Mouse (Mus musculus) mature B cell (primary cell): ENCODE measurements around the gene Plcl2.

Experiments used
- in situ Hi-C: fragments of 300-500 bp; cut with MboI; formaldehyde crosslinking; loops from 2 replicates; pipeline ENCODE4 v1.14.3; 2019

The Plcl2 gene

DNA sequence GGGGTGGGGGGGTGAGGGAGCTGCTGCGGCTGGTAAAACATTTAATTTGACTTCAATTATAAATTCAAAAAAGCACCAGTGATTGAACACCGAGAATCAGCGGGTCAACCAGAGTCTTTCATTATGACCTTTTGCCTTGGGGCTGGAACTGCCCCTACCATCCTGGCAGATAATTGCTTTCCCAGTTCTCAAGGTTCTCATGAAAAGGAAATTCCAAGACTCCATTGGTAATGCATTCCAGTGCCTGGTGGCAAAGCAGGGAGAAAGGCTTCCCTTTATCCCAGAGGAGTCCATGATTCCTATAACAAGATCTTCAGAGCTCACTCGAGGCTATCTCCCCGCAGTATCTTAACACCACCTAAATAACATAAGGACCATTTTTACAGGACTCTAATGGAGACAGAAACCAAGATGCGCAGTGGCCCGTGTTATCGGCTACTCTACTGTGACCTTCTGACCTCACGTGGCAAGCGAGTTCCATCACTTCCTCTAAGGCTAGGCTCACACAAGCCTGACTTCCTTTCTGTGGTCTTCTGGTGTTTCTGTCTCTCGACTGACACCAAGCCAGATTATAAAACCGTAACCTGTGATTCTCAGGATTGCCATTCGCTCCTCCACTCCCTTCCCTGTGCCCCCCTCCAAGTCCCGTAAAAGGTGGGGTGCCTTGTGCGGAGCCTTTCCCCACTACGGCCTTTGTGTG, 10.0 kb upstream of the Plcl2 start:
- in situ Hi-C loops = no loop called here

DNA sequence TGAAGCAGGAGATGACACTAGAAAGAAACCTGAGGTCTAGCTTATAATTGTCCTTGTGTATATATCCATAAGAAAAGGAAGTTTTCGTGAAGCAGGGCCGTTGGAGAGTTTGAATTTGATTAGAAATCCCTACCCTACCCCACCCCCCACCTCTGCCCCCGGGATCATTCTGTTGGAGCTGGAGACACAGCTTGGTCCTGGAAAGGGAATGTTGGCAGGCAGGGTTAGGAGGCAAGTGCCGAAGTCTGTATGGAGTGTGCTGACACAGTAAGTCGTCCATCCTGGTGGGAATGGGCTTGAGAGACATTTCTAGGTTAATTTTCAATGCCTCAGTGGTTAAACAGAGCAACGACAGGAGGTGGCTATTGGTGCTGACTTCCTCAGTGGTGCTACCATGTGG, 8.4 kb upstream of the Plcl2 start:
- in situ Hi-C loops = no loop called here

DNA sequence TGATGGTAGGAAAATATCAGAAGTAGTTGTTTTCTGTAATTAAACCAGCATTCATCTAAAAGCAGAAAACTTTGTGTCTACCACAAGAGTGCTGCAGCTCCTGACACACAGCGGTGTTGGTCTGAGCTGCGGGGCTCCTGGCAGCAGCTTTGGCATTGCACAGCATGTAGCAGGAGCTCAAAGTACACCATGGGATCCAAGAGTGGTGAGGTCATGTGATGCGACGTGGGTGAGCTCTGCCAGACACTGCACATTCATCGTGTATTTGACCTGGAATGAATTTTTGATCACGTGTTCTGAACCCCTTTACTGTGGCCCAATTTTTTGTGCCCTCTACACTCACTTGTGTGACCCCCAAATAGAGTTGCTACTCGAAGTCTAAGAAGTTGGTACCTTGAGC, 6.1 kb upstream of the Plcl2 start:
- in situ Hi-C loops = no loop called here

DNA sequence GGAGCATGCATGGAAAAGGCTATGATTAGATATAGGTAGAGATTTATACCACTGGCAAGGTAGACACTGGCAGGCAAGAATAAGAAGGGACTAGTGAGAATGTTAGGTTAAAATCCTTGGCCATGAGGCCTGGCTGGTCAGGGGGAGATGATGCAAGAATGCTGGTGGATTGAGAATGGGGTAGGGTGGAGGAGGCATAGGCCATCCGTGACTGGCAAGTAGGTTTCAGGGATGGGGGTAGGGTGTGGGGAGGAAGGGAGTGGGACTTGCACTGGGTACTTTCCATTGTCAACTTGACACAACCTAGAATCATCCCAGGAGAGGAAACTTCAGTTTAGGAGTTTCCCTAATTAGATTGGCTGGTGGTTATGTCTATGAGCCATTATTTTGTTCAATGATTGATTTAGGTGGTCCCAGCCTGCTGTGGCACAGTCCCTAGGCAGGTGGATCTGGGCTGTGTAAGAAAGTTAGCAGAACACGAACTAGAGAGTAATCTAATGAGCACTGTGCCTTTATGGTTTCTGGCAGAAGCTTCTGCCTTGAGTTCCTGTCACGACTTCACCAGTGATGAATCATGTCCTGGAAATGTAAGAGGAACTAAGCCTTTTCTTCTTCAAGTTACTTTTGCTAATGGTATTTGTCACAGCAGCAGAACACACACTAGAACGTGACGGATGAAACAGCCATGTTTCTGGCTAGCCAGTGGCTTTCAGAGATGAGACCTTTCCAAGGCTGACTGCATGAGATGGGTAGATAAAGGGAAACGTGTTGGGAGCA, 4.9 kb upstream of the Plcl2 start:
- in situ Hi-C loops = no loop called here

DNA sequence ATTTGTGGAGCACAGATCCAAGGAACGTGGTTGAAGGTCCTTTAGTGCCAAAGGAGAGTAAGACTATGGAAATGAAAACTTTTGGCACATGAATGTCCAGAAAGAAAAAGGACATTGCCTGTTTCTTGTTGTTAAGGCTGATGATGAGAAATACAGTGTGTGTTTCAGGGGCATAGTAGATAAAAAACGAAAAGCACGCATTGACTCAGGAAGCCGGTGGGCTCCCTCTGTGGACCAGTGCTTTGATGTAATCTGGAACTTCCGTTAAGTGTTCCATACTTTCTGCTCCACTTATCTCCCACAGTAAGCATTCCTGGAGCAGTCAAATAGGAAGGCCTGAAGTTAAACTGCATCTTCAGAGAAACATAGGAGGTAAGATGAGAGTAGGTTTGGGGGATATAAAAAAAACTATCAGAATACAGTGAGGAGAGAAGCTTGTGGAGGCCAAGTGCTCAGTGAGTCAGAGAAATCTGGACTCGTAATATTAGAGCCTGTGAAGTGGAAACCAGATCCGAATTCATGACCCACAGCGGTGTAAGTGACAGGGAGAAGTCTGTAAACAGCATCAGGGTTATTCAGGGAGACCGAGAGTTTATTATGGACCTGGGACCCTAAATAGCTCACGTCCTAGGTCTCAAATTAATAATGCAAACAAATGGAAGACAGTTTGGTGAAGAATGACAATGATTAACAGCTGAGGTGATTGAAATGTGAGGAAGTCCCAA, 3.1 kb upstream of the Plcl2 start:
- in situ Hi-C loops = loop anchor here (5.0 kb wide), 1 partner anchor 34 kb away; no protein-coding TSS in a partner anchor

DNA sequence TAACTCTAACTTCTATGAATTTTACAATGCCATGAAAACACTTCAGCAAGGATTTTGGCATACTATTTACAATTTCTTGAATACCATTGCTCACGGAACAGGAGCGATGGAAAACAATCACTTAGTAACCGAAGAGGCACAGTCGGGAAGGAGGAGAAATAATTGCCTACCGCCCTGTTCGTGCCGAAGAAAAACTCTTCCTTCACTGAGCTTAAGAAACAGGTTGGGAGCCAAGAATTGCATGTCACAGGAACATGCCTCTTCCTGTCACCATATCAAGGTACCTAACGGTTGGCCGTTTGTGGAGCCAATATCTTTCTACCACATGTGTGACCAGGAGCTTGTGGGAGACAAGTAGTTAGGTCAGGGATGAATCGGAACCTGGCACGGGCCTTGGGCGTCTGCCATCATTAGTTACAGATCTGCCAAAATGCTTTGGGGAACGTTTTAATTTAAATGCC, 2.3 kb upstream of the Plcl2 start:
- in situ Hi-C loops = loop anchor here (5.0 kb wide), 1 partner anchor 35 kb away; no protein-coding TSS in a partner anchor

DNA sequence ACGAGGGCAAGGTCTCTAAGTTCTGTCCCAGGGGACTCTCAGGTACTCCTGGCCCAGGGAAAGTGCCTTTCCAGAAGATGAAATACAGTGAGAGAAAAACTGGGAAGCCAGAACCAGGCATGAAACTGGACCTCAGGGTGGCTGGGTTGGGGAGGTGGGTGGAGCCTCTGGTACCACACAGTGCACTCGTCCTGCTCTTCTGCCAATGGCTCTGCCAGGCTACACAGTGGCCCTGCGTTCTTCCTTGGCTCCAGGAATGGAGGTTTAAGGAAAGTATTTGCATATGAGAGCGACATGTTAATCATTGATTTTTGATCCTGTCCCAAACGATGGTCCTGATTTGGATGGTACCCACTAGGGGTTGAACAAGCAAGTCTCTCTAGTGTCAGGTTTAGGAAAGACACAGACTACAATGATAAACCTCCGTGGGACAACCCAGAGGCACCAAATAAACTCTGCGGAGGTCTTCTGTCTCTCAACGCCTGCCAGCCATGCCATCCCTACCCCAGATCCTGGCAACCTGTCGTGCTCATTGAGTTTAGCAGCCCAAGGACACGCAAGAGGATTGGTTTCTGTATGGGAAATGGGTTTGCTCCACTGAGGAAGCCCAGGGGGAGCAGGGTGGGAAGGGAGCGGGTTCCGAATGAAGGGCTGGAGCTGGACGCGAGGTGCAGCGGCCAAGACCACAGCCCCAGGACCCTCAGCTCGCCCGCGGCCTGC, 988 bp upstream of the Plcl2 start:
- in situ Hi-C loops = loop anchor here (5.0 kb wide), 1 partner anchor 36 kb away; no protein-coding TSS in a partner anchor

DNA sequence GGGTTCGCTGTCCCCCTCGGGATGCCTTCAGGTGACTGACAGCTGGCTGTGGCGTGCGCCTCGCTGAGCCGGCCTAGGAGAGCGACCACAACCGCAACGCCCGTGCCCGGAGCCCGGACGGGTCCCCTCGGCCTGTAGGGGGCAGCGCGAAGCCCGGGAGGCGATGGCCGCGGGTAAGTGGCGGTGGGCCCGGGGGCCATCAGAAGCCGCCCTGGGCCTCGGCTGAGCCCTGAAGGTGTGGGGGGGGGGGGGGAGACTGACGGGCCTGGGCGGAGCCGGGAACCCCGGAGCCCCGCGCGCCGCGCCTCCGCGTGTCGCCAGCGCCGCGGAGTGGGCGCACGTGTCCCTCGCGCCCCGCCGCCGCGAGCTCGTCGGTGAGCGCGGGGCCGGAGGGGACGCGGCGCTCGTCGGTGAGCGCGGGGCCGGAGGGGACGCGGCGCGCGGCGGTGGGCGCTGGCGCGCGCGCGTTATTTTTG, 390 bp upstream of the Plcl2 start:
- in situ Hi-C loops = loop anchor here (5.0 kb wide), 1 partner anchor 37 kb away; no protein-coding TSS in a partner anchor

DNA sequence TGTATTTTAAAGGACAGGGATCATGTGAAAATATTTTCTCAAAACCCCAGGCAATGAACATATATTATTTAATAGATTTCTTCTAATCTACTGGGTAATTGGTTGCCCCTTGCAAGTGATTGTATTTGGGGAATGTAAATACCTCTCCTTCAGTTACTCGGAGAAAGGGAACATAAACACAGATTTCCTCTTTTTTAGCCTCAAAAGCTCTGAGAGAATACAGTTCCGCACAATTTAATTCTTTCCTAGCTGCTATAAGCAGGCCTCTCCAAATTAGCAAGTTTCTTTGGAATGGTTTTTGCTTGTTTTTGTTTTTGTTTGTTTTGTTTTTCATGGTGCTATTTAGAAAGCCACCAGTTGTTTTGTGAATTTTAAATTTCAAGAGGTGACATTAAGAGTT, 1.1 kb downstream of the Plcl2 start:
- in situ Hi-C loops = no loop called here

DNA sequence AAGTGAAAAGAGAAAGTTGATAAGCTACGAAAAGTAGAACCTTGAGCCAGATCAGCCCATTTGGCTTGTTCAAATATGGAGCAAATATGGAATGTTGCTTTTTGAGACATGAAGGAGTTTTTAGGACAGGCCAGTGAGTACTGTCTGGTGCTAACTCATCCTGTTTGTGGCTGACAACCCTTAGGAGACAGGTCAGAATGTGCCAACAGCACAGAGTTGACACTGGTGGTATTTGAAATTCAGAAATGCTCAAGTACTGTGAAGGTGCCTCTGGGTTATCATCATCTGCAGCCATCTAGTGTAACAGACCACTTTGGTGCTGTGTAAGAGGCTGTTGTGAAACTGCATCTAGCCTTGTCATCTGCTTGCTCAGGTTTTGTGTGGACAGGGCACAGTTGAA, 1.5 kb downstream of the Plcl2 start:
- in situ Hi-C loops = no loop called here

DNA sequence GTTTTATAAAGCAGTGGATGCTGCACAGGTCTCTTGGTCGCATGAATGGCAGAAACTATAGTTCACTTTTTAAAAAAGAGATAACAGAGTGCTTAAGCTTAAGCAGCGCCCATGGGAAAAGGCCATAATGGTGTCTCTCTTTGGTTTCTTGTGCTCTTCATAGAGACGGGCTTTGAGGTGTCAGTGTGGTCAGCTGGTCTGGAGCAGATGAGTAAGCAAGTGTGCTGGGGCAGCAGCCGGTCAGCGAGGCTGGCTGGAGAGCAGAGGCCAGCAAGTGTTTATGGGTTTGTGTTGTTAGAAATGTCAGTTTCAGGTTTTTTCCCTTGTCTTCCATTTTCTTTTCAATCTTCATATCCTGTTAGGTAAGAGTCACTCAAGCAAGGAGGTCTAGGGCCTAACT, 3.0 kb downstream of the Plcl2 start:
- in situ Hi-C loops = no loop called here

DNA sequence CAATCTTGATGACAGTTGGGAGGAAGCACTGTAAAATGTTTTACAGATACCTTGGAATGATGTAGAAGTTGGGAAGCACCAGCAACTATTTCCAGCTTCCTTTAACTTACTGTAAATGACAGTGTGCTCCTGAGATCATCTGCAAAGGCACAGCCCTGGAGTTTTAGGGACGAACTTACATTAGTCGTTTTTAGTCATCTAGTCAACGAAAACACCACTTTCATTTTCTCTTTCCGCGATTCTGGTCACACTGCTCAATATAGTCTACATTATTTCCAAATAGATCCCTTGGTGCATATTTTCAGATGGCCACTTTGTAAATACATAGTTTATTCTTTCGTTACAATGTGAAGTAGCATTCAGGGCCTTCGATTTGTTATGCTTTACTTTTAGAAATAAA, 3.6 kb downstream of the Plcl2 start:
- in situ Hi-C loops = no loop called here

DNA sequence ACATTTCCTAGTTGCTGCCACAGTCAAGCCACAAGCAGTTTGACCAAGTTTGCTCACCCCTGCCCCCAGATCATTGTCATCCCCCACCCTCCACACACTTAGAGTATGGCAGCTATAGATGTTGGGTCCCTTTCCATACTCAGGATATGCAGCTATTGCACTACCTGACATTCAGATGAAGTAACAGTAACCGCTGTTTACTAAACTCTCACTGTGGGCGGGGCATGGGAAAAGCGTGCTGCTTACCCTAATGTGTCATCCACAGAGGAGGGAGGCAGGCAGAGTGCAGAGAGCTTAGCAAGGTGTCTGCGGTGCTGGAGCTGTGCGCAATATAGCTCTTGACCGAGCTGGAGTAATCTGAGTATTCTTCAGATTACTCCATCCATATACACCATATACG, 4.2 kb downstream of the Plcl2 start:
- in situ Hi-C loops = no loop called here

DNA sequence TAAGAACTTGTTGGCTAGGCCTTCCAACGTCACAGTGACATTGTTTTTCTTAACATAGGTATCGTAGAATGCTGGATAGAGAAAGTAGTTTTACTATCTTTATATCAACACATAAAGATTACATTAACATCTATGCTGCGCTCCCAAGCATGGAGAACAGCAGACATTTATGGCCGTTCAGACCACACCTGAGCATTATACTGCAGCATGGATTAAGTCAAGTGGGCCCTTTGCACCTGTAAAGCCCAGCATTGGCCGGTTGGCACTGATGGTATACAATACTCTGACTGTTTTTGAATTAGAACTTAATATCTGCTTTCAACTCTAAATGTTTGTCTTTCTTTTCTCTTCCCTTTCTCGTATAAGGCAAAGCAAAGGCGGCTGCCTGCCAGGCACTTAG, 4.8 kb downstream of the Plcl2 start:
- in situ Hi-C loops = no loop called here

DNA sequence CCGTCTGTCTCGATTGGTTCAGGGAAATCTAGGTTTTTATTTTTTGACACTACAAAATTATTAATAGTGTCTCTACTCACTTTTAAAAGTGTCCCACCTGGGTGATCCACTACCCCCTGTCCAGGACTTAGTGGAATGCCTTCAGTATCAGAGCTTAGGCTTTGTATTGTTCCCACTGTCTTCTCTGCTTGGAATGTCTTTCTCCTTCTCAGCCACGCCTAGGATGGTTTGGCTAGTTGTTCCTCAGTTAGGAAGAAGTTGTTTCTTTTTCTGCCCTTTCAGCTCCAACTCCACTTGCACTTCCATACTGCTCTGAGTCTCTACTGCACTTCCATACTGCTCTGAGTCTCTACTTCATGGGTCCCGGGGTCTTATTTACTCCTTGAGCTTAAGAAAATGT, 6.7 kb downstream of the Plcl2 start:
- in situ Hi-C loops = no loop called here

DNA sequence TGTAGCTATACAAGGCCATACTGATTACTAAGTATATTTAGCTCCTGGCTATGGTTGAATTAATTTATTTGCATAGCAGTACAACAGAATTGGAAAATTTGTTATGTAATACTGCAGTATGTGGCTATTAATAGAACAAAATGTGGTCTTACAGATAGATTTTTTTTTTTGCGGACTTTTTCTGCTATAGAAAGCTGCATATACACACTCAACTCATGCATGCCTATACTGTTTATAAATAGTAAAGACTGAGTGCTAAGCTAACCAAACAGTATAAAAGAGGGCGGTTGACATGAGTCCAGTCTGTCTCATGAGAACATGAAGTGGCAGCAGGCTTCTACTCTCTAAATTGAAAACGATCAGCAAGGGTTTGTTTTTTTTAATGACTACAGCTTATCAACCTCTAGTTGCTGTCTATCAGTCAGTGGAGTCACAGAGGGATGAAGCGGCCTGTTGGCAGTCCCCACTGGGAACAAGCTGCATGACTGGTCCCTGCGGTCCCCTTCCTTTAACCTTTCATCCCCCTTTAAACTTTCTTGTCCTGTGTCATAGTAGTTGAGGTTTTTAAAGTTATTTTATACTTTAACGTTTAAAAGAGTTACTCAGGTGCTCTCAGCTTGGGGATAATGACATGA, 8.7 kb downstream of the Plcl2 start:
- in situ Hi-C loops = no loop called here

DNA sequence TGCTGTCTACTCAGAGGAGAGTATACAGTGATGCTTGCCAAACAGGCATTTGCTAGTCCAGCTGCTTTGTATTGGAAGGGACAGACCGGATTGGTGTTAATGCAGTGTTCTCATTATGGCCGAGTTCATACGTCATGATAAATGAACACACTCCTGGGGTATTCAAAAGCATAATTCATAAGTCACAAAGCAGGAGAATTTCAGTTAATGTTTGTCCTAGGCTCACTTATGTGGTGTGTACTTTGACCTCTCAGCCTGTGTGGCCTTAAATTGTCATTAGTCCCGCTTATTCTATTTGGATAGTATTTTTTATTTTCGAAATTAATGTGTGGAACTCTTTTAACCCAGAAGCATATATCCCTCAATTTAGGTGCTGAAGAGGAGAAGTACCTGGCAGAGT, 10.4 kb downstream of the Plcl2 start:
- in situ Hi-C loops = no loop called here

DNA sequence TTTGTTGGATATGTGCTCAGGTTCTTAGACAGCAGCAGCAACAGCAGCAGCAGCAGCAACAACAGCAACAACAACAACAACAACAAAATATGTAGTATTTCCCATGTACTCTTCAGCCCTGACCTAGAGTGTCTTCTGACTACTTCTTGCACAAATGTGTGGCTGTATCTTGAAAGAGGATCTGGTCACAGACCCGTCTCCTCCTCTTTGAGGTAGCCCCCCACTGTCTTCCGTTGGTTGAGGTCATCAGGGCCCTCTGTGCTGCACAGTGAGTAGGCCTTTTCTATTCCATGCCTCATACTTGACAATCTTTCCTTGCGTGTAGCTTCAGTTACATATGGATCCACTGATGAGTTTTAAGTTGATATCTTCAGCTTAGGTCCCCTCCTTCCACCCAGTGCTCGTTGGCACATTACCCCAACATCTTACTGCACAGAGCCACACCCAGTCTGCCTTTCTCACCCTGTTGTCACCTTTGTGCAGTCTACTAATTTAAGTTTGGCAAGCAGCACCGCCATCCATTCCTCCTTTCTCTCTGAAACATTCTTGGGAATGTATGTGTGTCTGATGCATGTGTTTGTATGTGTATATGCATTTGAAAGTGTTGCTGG, 13.4 kb downstream of the Plcl2 start:
- in situ Hi-C loops = no loop called here

DNA sequence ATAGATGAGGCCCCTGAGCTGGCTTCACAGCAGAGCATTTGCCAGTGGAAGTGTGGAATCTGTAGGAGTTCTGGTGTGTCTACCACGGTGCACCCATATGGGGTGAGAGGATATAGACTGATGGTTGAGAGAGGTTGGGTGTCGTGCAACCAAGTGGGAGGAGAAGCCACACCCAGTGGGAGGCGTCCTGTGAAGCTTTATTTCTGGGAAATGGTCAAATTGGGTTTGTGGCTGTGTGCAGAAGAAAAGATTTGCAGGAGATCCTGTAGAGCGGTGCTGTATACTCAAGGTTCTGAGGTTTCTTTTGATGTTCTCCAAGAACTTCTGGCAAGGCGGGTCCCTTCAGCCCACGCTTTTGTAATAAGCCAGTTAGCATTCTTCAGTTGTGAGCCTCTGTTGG, 15.8 kb downstream of the Plcl2 start:
- in situ Hi-C loops = no loop called here

DNA sequence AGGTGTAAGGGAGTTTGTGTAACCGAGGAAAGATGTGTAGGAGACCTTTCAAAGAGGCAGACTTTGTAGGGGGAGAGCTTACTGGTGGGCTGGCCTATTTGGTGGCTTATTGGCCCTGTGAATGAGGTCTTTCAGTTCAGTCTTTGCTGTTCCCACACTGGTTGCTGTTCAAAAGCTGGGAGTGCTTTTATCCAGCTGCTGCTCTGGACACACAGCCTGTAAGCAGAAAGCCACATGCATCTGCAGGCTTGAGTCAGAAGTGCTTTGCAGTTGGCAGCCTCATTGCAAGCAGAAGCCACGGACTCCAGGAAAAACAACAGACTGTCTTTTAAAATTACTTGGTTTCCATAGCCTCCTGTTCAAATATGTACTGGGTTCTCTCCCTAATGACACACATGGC, 16.6 kb downstream of the Plcl2 start:
- in situ Hi-C loops = no loop called here

DNA sequence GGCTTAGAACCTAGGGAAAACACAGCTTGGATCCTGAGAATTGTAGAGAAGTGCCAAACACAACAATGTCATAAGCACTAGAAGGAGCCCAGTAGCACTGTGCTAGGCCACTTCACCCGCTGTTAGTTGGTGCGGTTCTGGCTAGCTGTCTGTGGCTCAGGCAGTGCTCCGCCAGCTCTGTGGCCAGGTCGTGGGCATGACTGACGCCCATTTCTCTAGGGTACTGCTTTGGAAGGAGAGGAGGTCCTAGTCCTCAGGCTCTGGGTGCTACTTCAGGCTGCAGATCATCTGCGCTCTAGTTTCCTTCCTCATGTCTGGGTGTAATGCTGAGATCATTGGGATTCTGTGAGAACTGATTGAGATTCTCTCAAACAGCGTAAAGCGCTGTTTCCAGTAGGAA, 20.9 kb downstream of the Plcl2 start:
- in situ Hi-C loops = loop anchor here (5.0 kb wide), 1 partner anchor 37 kb away; no protein-coding TSS in a partner anchor
